Mouse (Mus musculus) left cerebral cortex, adult 11 months (tissue): ENCODE results near the gene Ghrhr.

Experiments
- DNase-seq: peaks from one replicate; pipeline ENCODE4 v3.0.0; 2022; ENCODE audit warnings: low spot score

Ghrhr gene

GRCm38 (mm10) chr6:55376076-55376475 lies at the start of gene Ghrhr:
Gene Ghrhr, plus strand, starts transcription at chr6:55376295.
- no peak for DNase-seq

GRCm38 (mm10) chr6:55326299-55326698 lies 49.8 kb upstream of the Ghrhr start:
- DNase-seq: no peak

- DNase-seq: no peak
These were observed 48.8 kb upstream of the Ghrhr start for GRCm38 (mm10) chr6:55327326-55327725.

- DNase-seq: no peak
These were observed 47.9 kb upstream of the Ghrhr start for GRCm38 (mm10) chr6:55328179-55328578.

- no peak for DNase-seq
These were observed 44.8 kb upstream of the Ghrhr start for GRCm38 (mm10) chr6:55331315-55331714.

GRCm38 (mm10) chr6:55332100-55332772 lies 43.9 kb upstream of the Ghrhr start:
- DNase-seq: no peak

GRCm38 (mm10) chr6:55332773-55333109 lies 43.4 kb upstream of the Ghrhr start:
- DNase-seq: no peak

- no peak for DNase-seq
These were observed 40.0 kb upstream of the Ghrhr start, which contains the start of gene Aqp1 for GRCm38 (mm10) chr6:55335989-55336514. Gene Aqp1, plus strand, starts transcription at chr6:55336432.

GRCm38 (mm10) chr6:55337242-55337641 lies 38.9 kb upstream of the Ghrhr start:
- no peak for DNase-seq

GRCm38 (mm10) chr6:55338077-55338476 lies 38.0 kb upstream of the Ghrhr start:
- DNase-seq: no peak

GRCm38 (mm10) chr6:55338934-55339825 lies 36.9 kb upstream of the Ghrhr start:
- no peak for DNase-seq

- DNase-seq: no peak
These were observed 34.4 kb upstream of the Ghrhr start for GRCm38 (mm10) chr6:55341688-55342087.

GRCm38 (mm10) chr6:55342328-55342727 lies 33.8 kb upstream of the Ghrhr start:
- no peak for DNase-seq

GRCm38 (mm10) chr6:55343446-55343845 lies 32.6 kb upstream of the Ghrhr start:
- no peak for DNase-seq

GRCm38 (mm10) chr6:55344291-55345016 lies 31.6 kb upstream of the Ghrhr start:
- no peak for DNase-seq

- no peak for DNase-seq
These were observed 30.8 kb upstream of the Ghrhr start for GRCm38 (mm10) chr6:55345264-55345663.

- no peak for DNase-seq
These were observed 29.6 kb upstream of the Ghrhr start for GRCm38 (mm10) chr6:55346491-55346890.

GRCm38 (mm10) chr6:55347711-55348571 lies 28.2 kb upstream of the Ghrhr start:
- no peak for DNase-seq

GRCm38 (mm10) chr6:55349231-55349630 lies 26.9 kb upstream of the Ghrhr start:
- no peak for DNase-seq

GRCm38 (mm10) chr6:55350383-55350952 lies 25.6 kb upstream of the Ghrhr start:
- DNase-seq: no peak

GRCm38 (mm10) chr6:55351712-55352111 lies 24.4 kb upstream of the Ghrhr start:
- DNase-seq: no peak
